Mouse (Mus musculus) CH12F3 (cell line): Measurements from ENCODE around the gene Lsp1.

Experiments used
- in situ Hi-C: fragments of 300-500 bp; cut with MboI; formaldehyde crosslinking; loops from 2 replicates; pipeline ENCODE4 v1.14.3; 2020; ENCODE audit warnings: low sequenced_read_pairs

Gene Lsp1

GRCm38 (mm10) chr7:142442908-142443420 lies 17.6 kb upstream of the Lsp1 start:
- in situ Hi-C loops: no loop called here

GRCm38 (mm10) chr7:142443474-142443873 lies 17.1 kb upstream of the Lsp1 start:
- in situ Hi-C loops: no loop called here

- in situ Hi-C loops: no loop called here
These were observed 16.4 kb upstream of the Lsp1 start for GRCm38 (mm10) chr7:142444171-142444570.

- in situ Hi-C loops: no loop called here
These were observed 15.3 kb upstream of the Lsp1 start for GRCm38 (mm10) chr7:142445324-142445723.

DNA sequence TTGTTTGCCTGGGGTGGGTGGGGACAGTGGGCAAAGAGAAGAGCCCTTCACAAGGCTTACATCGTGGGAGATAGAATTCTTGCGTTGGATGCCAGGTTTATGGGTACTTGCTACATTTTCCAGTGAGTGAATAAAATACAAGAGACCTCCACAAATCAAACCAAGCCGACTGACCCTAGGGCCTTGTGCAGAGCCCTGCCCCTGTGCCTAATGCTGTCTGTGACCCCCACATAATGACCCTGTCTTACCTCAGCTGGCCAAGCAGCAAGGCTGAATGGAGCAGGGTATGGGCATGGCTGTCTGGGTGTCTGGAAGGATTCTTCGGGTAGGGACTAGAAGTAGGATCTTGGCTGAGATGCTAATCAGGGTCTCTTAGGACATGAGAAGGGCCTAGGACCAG lies 14.3 kb upstream of the Lsp1 start:
- in situ Hi-C loops: no loop called here

- in situ Hi-C loops: no loop called here
These were observed 11.5 kb upstream of the Lsp1 start for GRCm38 (mm10) chr7:142449038-142449617.

- in situ Hi-C loops: no loop called here
These were observed 5.9 kb upstream of the Lsp1 start for GRCm38 (mm10) chr7:142454706-142455105.

DNA sequence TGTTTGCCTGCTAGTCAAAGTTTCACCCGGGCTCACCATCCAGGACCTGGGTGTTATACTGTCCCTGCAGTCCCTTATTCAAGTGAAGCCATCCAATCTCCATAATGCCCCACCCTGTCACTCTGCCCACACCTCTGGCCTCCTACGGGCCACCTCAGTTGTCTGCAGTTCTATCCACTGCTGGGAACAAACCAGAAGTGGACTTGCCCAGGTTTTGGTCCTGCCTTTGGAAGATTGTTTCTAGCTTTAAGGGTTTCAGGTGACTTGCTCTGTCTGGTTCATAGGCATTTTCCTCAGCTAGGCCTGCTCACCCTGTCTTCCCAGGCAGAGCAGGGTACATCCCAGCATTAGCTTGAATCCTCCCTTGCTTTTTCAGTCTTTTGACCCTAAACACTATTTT lies 5.4 kb upstream of the Lsp1 start:
- in situ Hi-C loops: no loop called here

GRCm38 (mm10) chr7:142456806-142457205 lies 3.8 kb upstream of the Lsp1 start:
- in situ Hi-C loops: no loop called here

DNA sequence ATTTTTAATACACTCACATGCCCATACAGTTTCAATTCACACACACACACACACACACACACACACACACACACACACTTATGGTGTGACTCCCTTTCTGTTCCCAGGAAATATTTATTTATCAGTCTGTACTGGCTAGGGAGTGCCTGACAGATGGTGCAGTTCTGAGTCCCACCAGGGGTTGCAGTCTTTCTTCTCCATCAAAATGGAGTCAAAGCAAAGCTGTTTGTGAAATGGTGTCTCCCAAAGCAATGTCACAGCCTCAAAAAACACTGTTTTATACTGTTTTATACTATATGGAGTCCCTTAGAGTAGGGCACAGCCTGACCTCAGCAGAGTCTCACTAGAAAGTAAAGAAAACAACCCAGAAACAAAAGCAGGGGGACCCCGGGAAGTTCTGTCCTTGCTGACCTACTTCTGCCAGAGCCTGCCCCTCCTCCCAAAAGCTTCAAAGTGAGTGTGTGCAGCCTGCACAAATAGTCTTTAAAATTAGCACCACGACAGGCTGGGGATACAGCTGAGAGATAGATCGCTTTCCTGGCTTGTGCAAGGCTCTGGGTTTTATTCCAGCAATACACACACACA lies 3.3 kb upstream of the Lsp1 start:
- in situ Hi-C loops: no loop called here

DNA sequence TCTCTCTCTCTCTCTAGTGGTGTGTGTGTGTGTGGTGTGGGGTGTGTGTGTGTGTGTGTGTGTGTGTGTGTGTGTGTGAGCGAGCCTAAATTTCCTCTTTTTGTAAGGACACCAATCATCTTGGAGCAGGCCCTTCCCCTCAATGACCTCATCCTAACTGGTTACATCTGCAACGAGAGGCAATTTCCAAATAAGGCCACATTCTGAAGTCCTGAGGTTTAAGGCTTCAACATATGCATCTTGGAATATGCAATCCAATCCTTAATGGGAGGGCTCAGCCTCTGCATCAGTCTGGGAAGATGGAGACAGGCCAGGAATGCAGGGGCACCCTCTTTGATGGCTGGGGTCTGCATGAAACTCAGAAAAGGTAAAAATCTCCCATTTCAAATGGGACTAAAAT lies 2.6 kb upstream of the Lsp1 start:
- in situ Hi-C loops: no loop called here

GRCm38 (mm10) chr7:142458676-142459298 lies 1.8 kb upstream of the Lsp1 start:
- in situ Hi-C loops: no loop called here

GRCm38 (mm10) chr7:142459299-142459691 lies 1.3 kb upstream of the Lsp1 start:
- in situ Hi-C loops: no loop called here

GRCm38 (mm10) chr7:142461446-142461845 lies 837 bp downstream of the Lsp1 start:
- in situ Hi-C loops: no loop called here

DNA sequence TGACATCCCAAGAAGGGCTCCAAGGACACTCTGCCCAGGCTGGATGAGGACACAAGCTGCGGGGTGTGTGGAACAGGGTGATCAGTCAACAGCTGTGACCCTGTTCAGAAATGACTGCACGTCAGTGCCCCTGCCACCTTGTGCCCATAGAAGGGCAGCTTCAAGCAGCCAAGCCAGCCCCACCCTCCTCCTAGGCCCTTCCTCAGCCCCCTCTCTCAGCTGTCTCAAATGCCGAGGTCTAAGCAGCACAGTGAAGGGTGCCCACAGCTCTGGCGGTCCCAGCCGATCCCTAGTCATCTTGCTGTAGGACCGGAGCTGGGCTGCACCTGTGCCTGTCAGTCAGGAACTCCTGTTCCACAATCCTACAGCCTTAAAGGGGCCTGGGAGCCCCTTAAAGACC lies 1.6 kb downstream of the Lsp1 start:
- in situ Hi-C loops: no loop called here

- in situ Hi-C loops: no loop called here
These were observed 2.0 kb downstream of the Lsp1 start for GRCm38 (mm10) chr7:142462594-142463078.

DNA sequence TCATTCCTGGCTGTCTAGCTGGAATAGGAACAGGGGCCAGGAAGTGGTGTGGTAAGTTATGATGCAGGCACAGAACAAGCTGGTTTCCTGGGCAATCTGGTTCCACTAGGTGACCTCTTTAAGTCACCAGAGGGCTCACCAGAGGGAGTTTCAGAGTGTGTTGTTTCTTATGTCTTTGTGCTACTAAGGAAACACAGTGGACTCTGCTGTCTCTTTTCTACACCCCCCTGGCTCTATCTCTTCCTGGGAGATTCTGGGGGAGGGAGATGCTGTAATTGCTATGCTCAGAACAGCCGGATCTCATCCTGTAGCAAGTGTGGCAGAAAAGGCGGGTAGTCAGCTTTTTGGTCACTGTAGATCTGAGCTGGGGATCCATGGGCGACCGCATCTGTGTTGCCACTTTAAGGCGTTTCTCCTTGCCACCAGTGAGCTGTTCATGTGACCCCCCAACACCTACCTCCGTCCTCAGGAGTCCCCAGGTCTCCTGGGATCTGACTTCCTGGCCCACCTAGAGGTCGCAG lies 9.6 kb downstream of the Lsp1 start:
- in situ Hi-C loops: no loop called here

GRCm38 (mm10) chr7:142470808-142471413 lies 10.3 kb downstream of the Lsp1 start:
- in situ Hi-C loops: no loop called here

DNA sequence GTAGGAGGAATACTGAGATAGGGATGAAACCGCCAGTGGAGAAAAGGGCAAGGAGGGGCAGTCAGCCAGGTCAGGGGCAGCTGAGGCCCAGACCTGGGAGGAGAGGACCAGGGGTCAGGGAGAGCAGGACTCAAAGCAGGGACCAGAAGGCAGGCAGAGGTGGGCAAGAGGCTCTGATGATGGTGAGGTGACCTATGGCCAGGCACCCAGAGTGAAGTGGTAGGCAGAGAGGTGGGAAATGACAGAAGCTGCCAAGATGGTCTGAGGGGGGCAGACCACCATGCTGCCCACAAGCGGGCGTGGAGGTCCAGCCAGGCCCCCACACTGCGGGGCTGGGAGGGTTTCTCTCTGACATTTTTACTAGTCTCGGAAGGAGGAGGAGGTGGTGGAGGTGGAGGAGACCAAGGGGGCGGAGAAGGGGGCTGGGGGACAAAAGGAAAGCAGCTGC lies 10.8 kb downstream of the Lsp1 start:
- in situ Hi-C loops: no loop called here

DNA sequence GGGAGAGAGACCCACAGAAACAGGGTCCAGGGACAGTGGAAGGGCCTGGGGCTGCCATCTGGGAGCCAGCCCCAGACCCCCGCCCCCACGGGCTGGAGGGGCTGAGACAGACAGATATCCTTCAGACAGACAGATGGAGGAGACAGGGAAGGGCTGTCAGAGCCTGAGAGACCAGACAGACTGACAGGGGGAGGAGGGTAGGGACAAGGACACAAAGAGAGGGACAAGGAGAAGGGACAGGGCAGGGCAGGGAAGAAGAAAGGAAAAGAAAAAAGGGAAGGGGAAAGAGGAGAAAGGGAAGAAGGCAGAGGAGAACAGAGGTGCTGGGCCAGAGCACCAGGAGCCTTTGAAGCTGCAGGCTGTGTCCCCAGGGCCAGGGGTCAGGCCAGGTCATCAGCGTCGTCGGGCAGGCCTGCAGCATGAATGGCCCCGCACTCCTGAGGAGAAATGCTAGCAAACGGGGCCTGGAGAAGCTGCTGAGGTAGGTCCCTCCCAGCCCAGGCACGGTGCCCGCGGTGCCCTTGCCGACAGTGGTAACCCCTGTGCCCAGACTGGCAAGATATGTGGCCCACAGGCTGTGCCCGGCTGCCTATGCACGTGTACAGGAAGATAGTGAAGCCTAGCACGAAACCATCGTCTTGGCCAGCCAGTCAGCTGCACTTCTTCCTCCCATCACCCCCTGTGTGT lies 11.4 kb downstream of the Lsp1 start:
- in situ Hi-C loops: no loop called here

GRCm38 (mm10) chr7:142472936-142473335 lies 12.3 kb downstream of the Lsp1 start:
- in situ Hi-C loops: no loop called here
